Mouse (Mus musculus) liver, embryonic 14.5 days (tissue): ENCODE data around the gene Nipal3.

Source experiments
- CTCF ChIP-seq: IDR thresholded peaks from 2 replicates; pipeline ENCODE4 v1.5.1; 2016; ENCODE audit warnings: antibody characterized with exemption, low read depth, control low read depth
- EP300 ChIP-seq: IDR thresholded peaks from 2 replicates; pipeline ENCODE4 v1.6.1; 2016; ENCODE audit warnings: antibody characterized with exemption, low read depth

DNA sequence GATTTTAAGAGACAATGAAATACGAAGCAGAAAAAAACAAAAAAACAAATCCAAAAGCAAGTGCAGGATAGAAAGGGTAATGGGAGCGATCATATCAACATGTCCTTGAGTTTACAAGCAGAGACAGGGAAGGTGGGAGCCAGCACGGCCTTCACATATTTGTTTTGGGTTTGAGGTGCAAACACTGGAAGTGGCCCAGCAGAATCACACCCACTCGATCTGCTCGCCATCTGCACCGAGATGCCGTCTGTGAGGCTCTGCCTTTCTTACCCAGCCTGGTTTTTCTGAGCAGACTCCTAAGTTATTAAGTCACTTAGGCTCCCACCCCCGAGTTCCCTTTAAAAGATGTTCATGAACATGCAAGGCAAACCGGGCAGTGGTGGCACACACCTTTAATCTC, 69.2 kb downstream of the Nipal3 start:
- TF ChIP-seq CTCF (no peak), EP300 (no peak)
